Mouse (Mus musculus) spleen, adult 2 months (tissue): ENCODE data around the gene S100a11.

Experiments
- CTCF ChIP-seq: fragments of 200-500 bp; IDR thresholded peaks from 2 replicates; pipeline ENCODE4 v1.5.1; 2011; ENCODE audit warnings: mild to moderate bottlenecking, inconsistent platforms; ENCODE audit not compliant: insufficient read depth, insufficient read length, insufficient replicate concordance; ENCODE audit errors: extremely low read depth
- POLR2A ChIP-seq: fragments of 200-500 bp; IDR thresholded peaks from 2 replicates; pipeline ENCODE4 v1.6.1; 2011; ENCODE audit warnings: low read depth, low read length, inconsistent platforms

GRCm38 (mm10) chr3:93547749-93548540 is 27.7 kb downstream of the S100a11 start:
- TF ChIP-seq CTCF (no peak), POLR2A (no peak)
